Mouse (Mus musculus) limb, embryonic 14.5 days (tissue): ENCODE data around the gene Gng5. TPM values are rescaled to one million over a fixed set of nuclear protein-coding genes. Genes with fewer than 3 reads are reported as not detected.

Source experiments
- ATAC-seq: fragments of 200-750 bp; cut with Nextera tagmentation; 2 replicates; pipeline ENCODE4 v1.8.0; 2017; ENCODE audit warnings: low read depth, moderate number of reproducible peaks, moderate TSS enrichment; ENCODE audit not compliant: low FRiP score
- DNase-seq: peaks from one replicate; pipeline ENCODE4 v3.0.0-alpha.2; 2015; ENCODE audit warnings: low spot score
- H3K27ac ChIP-seq: fragments of 300-500 bp; sonication (generic); replicated peaks from 2 replicates; pipeline ENCODE4 v1.5.1; 2014; ENCODE audit warnings: low read depth, mild to moderate bottlenecking, low read length, moderate library complexity, mixed read lengths
- H3K27me3 ChIP-seq: fragments of 300-500 bp; sonication (generic); 2 replicates; pipeline ENCODE4 v1.6.1; 2014; ENCODE audit warnings: low read length, mixed read lengths; ENCODE audit not compliant: control insufficient read depth, insufficient read depth
- H3K36me3 ChIP-seq: fragments of 300-500 bp; sonication (generic); 2 replicates; pipeline ENCODE4 v1.6.1; 2014; ENCODE audit warnings: mild to moderate bottlenecking, low read length, moderate library complexity, mixed read lengths; ENCODE audit not compliant: control insufficient read depth, insufficient read depth
- H3K4me1 ChIP-seq: fragments of 300-500 bp; sonication (generic); 2 replicates; pipeline ENCODE4 v1.6.1; 2014; ENCODE audit warnings: antibody characterized with exemption, low read length, mixed read lengths; ENCODE audit not compliant: control insufficient read depth, insufficient read depth
- H3K4me2 ChIP-seq: fragments of 300-500 bp; sonication (generic); replicated peaks from 2 replicates; pipeline ENCODE4 v1.6.1; 2014; ENCODE audit warnings: low read depth, mild to moderate bottlenecking, low read length, moderate library complexity; ENCODE audit not compliant: severe bottlenecking
- H3K4me3 ChIP-seq: fragments of 300-500 bp; sonication (generic); replicated peaks from 2 replicates; pipeline ENCODE4 v1.5.1; 2014; ENCODE audit warnings: low read length
- H3K9ac ChIP-seq: fragments of 300-500 bp; sonication (generic); 2 replicates; pipeline ENCODE4 v1.6.1; 2014; ENCODE audit warnings: mild to moderate bottlenecking, low read depth, low read length, moderate library complexity; ENCODE audit not compliant: severe bottlenecking
- H3K9me3 ChIP-seq: fragments of 300-500 bp; sonication (generic); 2 replicates; pipeline ENCODE4 v1.6.1; 2016; ENCODE audit warnings: low read length; ENCODE audit not compliant: control insufficient read depth
- POLR2A ChIP-seq: fragments of 200-500 bp; IDR thresholded peaks from 2 replicates; pipeline ENCODE4 v1.8.0; 2012; ENCODE audit warnings: inconsistent platforms, mild to moderate bottlenecking, moderate library complexity, borderline replicate concordance; ENCODE audit not compliant: insufficient read depth, insufficient read length; ENCODE audit errors: extremely low read depth
- WGBS: fragments of 180-500 bp; shearing (Covaris S2); extraction: QIAGEN DNeasy Blood & Tissue Kit; methylation state at CpG from one replicate; pipeline ENCODE4 v1.1.7; 2014; 5-methylcytosine and 5-hydroxymethylcytosine counted together
- polyA plus RNA-seq, 2 experiments: library from polyadenylated mRNA; depleted of rRNA in 1 of 2; stranded (reverse) in 1 of 2; unstranded in 1 of 2; fragments of >200 nt; fragmentation: Nextera tagmentation in 1 of 2; extraction: Ambion mirVana in 1 of 2; gene quantifications; 2 replicates each; pipeline versions ENCODE4 v1.2.1 to v1.2.3; 2012 to 2014

Gene Gng5
- polyA plus RNA-seq (2012; rRNA removed) = 339 and 385 TPM in 2 replicates
- polyA plus RNA-seq (2014; fragmentation: Nextera tagmentation; extraction: Ambion mirVana) = 839 and 880 TPM in 2 replicates

GRCm38 (mm10) chr3:146499431-146500002 lies at the start of gene Gng5, which contains the start of gene Spata1:
Gene Gng5, plus strand, starts transcription at chr3:146499807.
Gene Spata1, minus strand, starts transcription at chr3:146499753.
- peak; percentile 89 for DNase-seq
- Histone ChIP-seq H3K27ac (peak within 1 kb of the TSS; percentile 96), H3K4me2 (peak within 1 kb of the TSS; percentile 79), H3K4me3 (peak within 1 kb of the TSS; percentile 93), H3K27me3 (no peaks in the 10 kb centered on the region), H3K4me1 (peaks cover 16% of the 10 kb centered on the region), H3K9me3 (no peaks in the 10 kb centered on the region), H3K36me3 (peaks cover 14% of the 10 kb centered on the region), H3K9ac (peak within 1 kb of the TSS; percentile 94)
- peak; percentile 92 for ATAC-seq
- TF ChIP-seq POLR2A = peak; percentile 78; the same call in 1 of the 2 replicates
- under 1% methylated on average over 27 of the region's 88 CpGs for WGBS

GRCm38 (mm10) chr3:146450371-146450841 lies 49.2 kb upstream of the Gng5 start:
- DNase-seq (peak; percentile 96), ATAC-seq (peak; percentile 99)
- H3K4me1 ChIP-seq = no peaks in the 10 kb centered on the region
- H3K4me3 ChIP-seq = peak overlapping the region; percentile 61
- H3K27me3 ChIP-seq = no peaks in the 10 kb centered on the region
- peak overlapping the region; percentile 71 for H3K4me2 ChIP-seq
- no peaks in the 10 kb centered on the region; the same call in 1 of the 2 replicates for H3K36me3 ChIP-seq
- H3K9ac ChIP-seq = peak overlapping the region; percentile 77
- WGBS = 1% methylated on average over 29 of the region's 29 CpGs
- no peaks in the 10 kb centered on the region for H3K9me3 ChIP-seq
- peak; percentile 92 for TF ChIP-seq POLR2A
- H3K27ac ChIP-seq = peak overlapping the region; percentile 80

- Histone ChIP-seq H3K4me1 (no peaks in the 10 kb centered on the region), H3K27me3 (no peaks in the 10 kb centered on the region), H3K9me3 (no peaks in the 10 kb centered on the region), H3K4me2 (no peak overlapping the region), H3K27ac (no peak overlapping the region), H3K36me3 (no peaks in the 10 kb centered on the region; the same call in 1 of the 2 replicates), H3K9ac (no peak overlapping the region), H3K4me3 (no peak overlapping the region)
- ATAC-seq (no peak), DNase-seq (no peak)
- WGBS = 87% methylated on average over 5 of the region's 5 CpGs
- no peak for TF ChIP-seq POLR2A
Observed at GRCm38 (mm10) chr3:146451375-146451774, 48.2 kb upstream of the Gng5 start.

- no peak overlapping the region for H3K4me3 ChIP-seq
- no peaks in the 10 kb centered on the region for H3K9me3 ChIP-seq
- H3K27me3 ChIP-seq = no peaks in the 10 kb centered on the region
- no peak for TF ChIP-seq POLR2A
- H3K36me3 ChIP-seq = 0 out of 2 replicates have a peak, but pooled peaks cover 3% of the 10 kb centered on the region
- 45% methylated on average over 2 of the region's 2 CpGs for WGBS
- H3K9ac ChIP-seq = no peak overlapping the region
- no peak for ATAC-seq
- no peak for DNase-seq
- no peak overlapping the region for H3K4me2 ChIP-seq
- no peak overlapping the region for H3K27ac ChIP-seq
- no peaks in the 10 kb centered on the region for H3K4me1 ChIP-seq
Observed at GRCm38 (mm10) chr3:146462939-146463338, 36.7 kb upstream of the Gng5 start.

- Histone ChIP-seq H3K4me2 (no peak overlapping the region), H3K4me3 (no peak overlapping the region), H3K27me3 (no peaks in the 10 kb centered on the region), H3K9ac (no peak overlapping the region), H3K36me3 (no peaks in the 10 kb centered on the region), H3K9me3 (no peaks in the 10 kb centered on the region), H3K4me1 (no peaks in the 10 kb centered on the region), H3K27ac (no peak overlapping the region)
- no peak for TF ChIP-seq POLR2A
- 79% methylated on average over 2 of the region's 2 CpGs for WGBS
- ATAC-seq (no peak), DNase-seq (no peak)
Observed at GRCm38 (mm10) chr3:146469226-146469625, 30.4 kb upstream of the Gng5 start.

- no peak for ATAC-seq
Observed at GRCm38 (mm10) chr3:146472657-146473056, 26.9 kb upstream of the Gng5 start.

More at GRCm38 (mm10) chr3:146472657-146473056, 26.9 kb upstream of the Gng5 start:
- no peaks in the 10 kb centered on the region for H3K9me3 ChIP-seq
- no peak for TF ChIP-seq POLR2A
- no peak overlapping the region for H3K4me2 ChIP-seq
- no peak overlapping the region for H3K4me3 ChIP-seq
- no peak for DNase-seq
- 77% methylated on average over 4 of the region's 4 CpGs for WGBS
- H3K36me3 ChIP-seq = no peaks in the 10 kb centered on the region
- H3K27me3 ChIP-seq = no peaks in the 10 kb centered on the region
- H3K27ac ChIP-seq = no peak overlapping the region
- no peaks in the 10 kb centered on the region for H3K4me1 ChIP-seq
- H3K9ac ChIP-seq = no peak overlapping the region
